Mouse (Mus musculus): ENCODE data around the gene Snrnp35.
"Not testable (repeated sequence)": the region's sequence is repeated elsewhere in the genome, so short reads cannot be mapped to it uniquely, and the experiment has no call there.

Gene Snrnp35

DNA sequence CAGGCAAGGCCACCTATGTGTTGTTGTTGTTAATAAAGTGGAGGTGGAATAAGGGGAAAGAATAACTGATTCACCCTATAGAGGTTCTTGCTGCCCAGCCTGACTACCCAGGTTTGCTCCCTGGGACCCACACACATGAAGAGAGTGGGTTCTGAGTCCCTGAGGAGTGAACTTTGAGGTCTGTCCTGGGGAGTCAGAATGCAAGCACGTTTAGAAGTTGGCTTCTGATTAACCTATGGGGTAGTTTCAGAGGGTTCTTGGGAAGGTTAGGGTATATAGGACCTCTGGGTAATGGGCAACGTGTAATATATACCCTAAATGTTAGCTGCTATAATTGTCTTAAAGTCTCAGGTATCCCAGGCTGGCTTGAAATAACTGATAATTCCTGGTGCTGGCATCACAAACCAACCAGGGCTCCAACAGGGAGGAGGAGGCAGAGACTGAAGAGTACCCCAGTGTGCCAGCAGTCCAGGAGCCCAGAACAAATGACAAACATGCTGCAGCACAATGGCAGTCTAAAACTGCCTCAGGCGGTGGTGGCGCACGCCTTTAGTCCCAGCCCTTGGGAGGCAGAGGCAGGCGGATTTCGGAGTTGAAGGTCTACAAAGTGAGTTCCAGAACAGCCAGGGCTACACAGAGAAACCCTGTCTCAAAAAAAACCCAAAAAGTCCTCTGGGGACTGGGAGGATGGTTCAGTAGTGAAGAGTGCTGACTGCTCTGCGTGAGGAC, 20.5 kb upstream of the Snrnp35 start:
- no peak for DNase-seq (ENCODE audit: low spot score)

DNA sequence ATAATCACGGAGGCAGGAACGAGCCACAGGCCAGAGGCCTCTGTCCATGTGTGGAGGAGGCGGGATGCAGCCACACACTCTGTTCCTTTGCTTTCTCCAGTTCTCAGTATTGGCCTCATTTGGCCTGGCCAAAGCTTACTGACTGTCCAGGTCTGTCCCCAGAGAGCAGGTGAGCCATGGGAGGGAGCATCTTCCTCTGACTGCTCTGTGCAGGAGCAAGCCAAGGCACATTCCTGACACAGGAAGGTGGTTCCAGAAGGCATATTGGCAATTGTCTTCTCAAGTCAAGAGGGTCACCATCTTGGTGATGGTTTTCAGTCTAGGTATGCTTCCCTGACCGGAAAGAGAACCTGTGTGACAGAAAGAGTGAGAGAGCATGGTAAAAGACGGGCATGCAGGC, 19.5 kb upstream of the Snrnp35 start:
- no peak for DNase-seq (ENCODE audit: low spot score)

DNA sequence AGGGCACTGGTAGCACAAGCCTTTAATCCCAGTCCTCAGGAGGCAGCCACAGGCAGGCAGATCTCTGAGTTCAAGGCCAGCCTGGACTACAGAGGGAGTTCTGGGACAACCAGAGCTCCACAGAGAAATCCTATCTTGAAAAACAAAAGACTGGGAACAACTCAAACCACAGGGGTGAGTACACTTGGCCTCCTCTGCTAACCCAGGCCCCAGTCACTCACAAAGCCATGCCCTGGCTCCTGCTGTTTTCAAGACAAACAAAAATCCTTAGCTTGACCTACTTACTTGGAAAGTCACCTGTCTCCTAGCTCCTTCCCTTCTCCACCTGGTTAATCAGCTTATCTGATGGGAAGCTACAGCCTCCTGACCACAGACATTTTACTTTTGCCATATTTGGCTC, 18.0 kb upstream of the Snrnp35 start:
- DNase-seq (ENCODE audit: low spot score), result no peak

DNA sequence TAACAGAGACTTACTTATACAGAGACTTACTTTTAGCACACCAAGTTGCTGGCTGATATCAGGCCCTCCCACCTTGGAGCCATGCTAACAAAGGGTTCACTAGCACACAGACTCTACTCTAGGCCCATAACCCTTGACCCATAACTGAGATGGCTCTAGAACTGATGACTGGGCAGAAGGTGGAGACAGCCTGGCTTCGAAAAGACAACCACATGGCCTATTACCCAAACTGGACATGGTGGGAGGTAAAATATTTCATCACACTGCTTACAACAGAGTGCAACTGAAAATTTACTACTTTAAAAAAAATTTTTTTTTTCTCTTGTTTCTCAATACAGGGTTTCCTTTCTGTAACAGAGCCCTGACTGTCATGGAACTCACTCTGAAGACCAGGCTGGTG, 15.2 kb upstream of the Snrnp35 start:
- DNase-seq (ENCODE audit: low spot score), result no peak

DNA sequence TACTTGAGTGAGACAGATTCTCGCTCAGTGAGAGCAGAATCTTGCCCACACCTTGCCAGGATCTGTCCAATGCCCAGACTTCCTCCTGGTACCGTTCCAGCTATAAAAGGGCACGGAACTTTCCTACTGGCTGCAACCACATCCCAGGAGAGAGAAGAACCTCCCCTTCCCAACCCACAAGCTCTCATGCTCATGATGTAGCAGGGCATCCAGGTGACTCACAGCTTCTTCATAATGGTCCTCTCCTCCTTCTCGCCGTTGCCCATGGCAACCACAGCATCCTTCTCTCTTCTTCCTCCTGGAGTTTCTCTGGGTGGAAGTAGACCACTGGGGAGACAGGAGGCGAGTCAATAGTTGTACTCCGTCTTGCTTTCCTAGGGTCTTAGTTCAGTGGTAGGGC, 14.6 kb upstream of the Snrnp35 start:
- DNase-seq (ENCODE audit: low spot score), result no peak

DNA sequence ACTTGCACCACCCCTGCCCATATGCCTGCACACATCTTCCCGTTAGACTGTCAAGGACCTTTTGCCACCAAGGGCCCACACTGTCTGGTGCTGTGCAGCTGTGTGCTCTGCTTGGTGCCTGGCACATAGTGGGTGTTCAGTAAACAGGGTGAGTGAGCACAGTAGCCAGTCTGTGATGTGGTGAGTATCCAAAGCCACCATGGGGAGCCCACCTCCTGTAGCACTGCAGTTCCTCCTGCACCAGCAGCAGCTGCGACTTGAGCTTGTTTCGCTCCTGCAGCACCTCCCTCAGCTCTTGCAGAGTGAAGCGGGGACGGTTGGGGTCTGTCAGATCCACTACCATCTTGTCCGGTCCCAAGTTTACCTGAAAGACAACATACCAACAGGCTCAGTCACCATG, 13.4 kb upstream of the Snrnp35 start:
- no peak for DNase-seq (ENCODE audit: low spot score)

DNA sequence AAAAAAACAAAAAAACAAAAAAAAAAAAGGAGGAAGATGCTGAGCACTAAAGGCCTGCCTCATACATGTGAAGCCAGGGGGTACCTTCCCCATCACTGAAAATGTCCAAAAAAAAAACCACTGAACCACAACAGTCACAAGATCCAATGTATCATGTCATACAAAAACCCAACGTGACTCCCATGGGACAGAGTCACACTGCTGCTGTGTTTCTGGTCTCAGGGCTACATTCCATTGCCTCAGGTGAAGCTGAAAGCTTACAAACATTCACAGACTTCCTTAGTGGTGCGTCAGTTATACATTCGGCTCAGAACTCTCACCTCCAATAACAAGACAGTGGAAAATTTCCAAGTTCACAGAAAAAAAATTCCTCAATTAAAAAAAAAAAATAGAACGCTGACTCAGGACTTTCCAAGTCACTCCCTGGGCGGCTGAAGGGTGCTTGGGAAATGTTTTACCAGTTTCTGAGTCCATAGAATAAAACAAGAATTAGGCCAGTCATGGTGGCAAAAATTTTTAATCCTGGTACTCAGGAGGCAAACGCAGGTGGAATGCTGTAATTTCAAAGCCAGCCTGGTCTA, 12.3 kb upstream of the Snrnp35 start:
- no peak for DNase-seq (ENCODE audit: low spot score)

DNA sequence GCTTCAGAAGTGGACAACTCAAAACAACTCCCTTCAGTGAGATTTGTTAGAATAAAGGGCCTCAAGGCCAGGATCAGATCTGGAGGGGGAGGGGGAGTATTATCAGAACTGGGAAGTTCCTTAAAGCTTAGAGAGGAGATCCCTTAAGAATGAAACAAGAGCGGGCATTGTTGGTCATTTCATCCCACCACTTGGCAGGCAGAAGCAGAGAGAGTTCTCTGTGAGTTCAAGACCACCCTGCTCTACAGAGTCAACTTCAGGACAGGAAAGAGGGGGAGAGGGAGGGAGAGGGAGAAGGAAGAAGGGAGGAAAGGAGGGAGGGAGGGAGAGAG, 4.1 kb upstream of the Snrnp35 start:
- no peak for DNase-seq (ENCODE audit: low spot score)

DNA sequence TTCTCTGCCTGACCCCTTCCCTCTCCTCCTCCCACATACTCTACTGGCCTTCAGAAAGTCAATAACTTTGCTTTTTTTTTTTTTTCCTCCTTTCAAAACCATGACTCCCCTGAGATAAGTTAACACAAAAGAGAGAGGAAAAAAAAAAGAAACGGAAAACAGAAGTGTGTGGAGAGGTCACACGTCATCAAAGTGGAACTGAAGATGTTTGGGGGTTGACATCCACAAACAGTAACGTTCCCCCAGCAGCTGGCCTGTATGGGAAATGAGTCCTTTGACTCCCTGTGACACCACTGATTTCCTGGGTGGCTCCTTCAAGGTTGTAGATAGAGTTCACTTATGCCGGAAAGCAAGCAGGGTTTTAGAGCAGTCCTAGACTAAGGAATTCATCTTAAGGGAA, 2.8 kb upstream of the Snrnp35 start:
- DNase-seq (ENCODE audit: low spot score), result no peak

DNA sequence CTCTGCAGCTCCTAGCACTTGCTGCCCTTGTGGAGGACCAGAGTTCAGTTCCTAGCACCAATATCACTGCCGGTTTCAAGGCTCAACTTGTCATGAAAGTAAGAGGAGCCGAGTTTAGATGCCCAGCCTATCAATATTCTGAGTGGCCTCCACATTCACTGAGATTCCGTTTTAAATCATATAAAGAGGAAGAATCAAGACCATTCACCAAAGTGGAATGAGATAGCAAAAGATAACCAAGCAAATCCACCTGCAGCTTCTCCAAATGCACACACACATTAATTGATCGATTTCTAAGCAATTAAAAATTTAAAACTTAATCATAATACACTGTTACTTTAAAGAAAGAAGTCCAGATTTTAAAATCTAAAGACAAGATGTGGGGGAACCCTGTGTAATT, 1.2 kb upstream of the Snrnp35 start:
- no peak for DNase-seq (ENCODE audit: low spot score)

DNA sequence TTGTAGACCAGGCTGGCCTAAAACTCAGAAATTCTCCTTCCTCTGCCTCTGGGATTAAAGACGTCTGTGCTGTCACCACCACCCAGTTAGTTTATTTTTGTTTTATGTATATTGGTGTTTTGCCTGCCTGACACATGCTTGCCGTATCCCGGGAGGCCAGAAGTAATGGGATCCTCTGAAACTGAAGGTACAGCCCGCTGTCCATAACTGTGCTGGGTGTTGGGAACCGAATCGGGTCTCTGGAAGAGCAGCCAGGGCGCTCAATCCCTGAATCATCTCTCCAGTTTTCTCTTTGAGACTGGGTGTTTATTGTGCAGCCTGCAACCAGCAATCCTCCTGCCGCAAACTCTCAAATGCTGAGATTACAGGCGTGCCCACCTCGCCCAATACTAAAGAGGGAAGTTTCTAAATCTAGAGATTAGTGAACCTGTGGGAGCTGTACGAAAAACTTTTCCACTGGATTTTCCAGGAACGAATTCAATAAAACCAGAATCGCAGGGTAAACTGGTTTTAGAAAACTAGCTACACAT, 433 bp upstream of the Snrnp35 start:
- DNase-seq (ENCODE audit: low spot score), result no peak

DNA sequence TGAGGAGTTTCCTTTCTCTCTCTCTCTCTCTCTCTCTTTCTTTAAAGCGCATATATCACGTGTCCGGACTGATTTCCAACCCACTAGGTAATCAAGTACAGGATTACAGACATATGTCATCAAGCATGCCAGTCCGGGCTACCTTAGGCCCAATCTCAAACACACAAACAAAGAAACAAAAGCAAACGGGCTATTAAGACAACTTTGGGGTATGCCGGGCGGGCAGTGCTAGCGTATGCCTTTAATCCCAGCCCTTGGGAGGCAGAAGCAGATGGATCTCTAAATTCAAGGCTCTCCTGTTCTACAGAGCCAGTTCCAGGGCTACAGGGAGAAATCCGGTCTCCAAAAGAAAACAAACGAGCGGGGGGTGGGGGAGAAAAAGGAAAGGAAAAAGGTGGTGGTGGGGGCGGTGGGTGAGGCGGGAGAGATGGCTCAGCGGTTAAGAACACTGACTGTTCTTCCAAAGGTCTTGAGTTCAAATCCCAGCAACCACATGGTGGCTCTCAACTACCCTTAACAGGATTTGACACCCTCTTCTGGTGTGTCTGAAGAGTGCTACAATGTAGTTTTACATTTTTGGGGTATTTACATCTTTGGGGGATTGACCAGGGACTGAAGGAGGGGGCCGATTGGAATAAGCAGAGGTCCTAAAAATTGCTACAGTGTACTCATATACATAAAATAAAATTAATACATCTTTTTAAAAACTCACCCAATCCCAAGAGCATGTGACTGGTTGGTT, 892 bp downstream of the Snrnp35 start:
- DNase-seq (ENCODE audit: low spot score), result no peak

DNA sequence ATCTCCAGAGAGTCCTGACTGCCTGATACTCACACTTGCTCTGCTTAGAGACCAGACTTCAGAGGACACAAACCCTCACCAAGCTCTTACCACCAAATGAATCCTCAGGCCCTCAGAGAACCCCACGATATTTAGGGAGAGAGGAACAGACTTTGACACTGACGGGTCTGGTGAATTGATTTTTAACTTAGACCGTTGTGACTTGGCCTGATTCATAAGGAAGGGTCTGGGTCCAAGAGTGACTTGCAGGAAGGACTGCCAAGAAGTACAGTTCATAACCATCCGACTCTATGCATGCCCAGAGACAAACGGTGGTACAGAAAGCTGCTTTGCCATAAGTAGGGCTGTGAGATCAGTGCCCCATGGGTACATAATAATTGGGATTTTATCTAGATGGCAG, 2.7 kb downstream of the Snrnp35 start:
- DNase-seq (ENCODE audit: low spot score), result no peak

DNA sequence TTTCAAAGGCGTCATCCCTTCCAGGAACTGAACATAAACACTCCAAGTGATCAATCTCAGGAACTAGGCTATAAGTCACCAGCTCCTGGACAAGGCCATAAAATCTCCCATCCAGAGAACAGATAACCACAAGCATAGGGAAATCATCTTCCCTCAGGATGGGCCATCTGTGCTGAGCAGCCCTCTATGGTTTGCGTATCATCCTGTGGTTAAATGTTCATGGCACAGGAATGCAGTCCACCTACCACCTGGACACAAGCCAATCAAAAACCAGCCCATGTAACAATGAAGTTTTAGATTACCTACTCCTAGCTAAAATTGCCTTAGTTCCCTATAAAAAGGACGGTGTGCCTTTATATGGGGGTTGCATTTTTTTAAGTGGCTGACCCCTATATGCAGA, 6.0 kb downstream of the Snrnp35 start:
- no peak for DNase-seq (ENCODE audit: low spot score)

DNA sequence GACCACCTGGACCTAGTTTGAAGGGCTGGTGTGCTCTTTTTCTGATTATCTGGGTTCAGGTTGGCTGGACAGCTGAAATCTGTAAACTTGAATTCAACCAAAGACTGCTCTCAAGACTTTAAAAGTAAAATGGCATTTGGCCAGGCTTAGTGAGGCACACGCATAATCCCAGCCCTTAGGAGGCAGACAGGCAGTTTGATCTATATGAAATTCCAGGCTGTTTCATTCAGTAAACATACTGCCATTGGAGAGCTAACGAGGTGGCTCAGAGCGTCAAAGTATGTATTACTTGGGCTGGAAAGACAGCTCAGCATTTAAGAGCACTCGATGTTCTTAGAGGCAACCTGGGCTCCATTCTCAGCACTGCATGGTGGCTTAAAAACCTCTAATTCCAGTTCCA, 8.8 kb downstream of the Snrnp35 start:
- no peak for DNase-seq (ENCODE audit: low spot score)

DNA sequence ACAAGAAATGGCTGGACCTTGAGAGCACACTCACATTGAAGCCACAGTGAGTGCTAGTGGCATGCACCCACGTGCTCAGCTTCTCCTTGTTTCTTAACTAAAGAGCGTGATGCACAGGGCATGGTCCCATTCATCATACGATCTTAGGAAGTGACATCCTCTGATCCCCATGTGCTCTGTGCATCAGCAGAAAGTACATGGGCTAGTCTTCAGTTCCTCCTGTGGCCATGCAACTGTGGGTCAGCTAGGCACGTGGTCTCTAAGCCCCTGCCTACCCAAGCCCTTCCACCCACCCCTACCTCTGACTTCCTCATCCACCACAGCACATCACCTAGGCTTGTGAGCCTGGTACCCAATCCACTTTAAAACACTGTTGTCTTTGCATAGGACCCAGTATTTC, 9.7 kb downstream of the Snrnp35 start:
- no peak for DNase-seq (ENCODE audit: low spot score)

DNA sequence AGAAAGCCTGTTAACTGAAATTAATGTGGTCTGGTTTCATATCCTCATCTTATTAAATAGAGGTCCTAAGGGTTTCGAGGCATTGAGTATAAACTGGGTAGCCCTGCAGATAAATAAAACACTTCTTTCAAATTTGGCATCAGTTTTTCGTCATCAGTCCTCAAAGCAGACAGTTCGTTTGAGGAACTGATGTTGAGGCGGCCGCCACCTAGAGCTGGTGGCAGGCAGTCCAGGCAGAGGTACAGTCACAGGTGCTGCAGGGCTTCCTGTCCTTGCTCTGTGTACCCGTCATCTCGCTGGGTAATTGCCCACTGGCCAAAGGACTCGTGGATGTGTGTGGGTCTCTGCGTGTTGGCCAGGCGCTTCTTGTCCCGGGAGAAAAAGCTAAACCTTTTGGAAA, 10.5 kb downstream of the Snrnp35 start:
- no peak for DNase-seq (ENCODE audit: low spot score)

DNA sequence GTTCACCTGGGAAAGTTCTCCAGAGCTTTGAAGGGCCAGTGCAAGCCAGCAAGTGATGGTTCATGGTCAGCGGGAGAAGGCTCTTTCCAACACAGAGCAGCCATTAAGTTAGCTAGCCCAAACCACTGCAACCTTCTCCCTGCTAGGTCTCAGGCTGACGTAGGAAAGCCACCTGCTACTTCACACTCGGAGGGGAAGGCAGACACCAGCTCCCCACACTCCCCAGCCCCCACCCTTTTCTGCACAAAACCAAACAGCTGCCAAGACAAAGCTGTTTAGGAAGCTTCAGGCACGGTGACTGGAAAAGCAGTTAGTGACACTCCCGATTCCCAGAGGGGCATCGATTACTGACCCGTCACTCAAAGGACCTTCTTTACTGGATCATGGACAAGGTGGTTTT, 12.6 kb downstream of the Snrnp35 start:
- DNase-seq (ENCODE audit: low spot score), result no peak

DNA sequence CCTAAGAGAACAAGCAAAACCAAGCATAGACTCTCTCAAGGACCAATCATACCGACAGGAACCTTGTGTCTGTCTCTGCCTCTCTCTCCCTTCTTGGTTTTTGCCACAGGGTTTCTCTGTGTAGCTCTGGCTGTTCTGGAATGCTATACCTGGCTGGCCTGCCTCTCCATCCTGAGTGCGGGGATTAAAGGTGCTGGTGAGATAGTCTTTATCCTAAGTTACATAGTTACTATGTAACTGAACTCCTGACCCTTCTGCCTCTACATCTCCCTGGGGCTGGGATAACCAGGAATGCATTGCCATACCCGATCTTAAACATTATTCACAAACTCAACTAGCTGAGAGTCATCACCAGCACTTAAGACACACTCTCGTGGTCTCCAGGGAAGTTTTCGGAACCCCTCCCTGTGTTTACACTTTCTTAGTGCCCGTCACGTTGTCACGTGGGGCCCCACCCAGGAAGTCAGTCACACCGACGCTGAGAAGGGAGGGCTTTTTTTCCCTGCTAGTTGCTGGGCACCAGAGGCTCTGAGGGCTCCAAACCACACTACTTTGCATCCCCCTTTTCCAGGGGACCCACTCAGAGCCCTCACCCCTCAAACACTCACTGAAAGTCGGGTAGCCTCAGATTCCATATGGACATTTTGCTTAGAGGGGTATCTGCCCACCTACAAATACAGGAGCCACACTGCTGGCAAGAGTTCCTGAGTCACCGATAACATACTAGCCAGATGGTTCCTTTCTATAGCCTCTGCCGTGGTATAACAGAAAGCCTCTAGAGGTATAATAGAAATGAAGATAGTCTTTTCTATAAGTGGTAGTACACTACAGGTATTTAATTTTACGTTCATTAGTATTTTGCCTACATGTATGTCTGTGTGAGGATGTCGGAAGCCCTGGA, 13.9 kb downstream of the Snrnp35 start:
- no peak for DNase-seq (ENCODE audit: low spot score)

DNA sequence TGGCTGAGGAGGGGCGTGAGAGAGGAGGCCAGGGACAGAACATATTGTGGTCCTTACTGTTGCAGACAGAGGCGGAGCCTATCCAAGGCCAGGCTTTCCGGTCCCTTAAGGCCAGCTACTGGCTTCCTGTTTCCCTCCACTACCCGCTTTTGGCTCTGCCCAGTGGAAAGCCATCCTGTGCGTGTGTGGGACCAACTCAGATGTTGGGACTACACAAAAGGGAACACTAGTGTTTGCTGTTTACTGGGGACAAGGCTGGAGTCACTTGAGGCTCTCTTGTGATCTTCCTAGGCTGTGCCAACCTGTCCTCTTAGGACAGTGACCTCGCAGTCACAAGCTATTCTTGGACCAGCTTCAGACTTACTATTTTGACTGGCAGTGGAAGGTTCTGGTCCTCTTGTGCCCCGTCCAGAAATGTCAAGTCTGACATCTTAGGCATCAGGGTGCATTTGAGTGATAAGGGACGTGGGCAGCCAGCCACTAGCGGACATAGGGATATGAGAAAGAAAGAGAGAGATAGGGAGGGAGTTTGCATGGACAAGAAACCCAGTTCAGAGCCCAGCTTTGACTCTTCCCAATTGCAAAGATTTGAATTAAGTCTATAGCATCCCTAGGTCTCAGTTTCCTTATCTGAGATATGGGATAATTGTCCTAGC, 15.4 kb downstream of the Snrnp35 start:
- DNase-seq (ENCODE audit: low spot score), result no peak

DNA sequence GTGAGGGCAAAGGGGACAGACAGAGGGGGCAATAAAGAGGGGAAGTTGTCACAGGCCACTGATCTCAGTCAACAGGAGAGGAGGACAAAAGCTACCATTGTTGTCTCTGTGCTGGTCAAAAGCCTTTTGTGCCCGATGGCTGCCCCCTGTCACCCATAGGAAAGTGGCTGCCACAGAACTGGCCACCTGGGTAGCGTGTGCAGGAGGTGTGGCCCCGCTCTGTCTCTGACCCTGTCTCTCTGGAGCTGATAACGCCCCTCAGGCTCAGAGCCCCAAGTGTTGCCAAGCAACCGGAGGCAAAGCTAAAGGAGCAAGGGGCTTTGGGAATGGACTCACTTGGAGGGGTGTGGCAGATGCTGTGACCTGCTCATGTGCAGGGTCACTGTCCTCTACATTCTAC, 16.1 kb downstream of the Snrnp35 start:
- DNase-seq (ENCODE audit: low spot score), result no peak

DNA sequence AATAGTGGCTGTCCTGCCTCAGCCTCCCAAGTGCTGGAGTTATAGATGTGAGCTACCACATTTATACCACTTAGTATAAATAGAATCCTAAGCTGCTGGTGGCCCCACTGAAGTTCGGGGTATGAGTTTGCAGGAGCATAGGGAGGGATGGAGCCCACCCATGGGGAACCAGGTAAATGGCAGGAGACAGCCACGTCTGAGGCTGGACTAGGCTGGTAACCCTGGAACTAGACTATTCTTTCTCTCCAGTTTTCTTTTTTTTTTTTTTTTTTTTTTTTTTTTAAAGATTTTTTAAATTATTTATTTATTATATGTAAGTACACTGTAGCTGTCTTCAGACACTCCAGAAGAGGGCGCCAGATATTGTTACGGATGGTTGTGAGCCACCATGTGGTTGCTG, 17.1 kb downstream of the Snrnp35 start:
- DNase-seq (ENCODE audit: low spot score), result not testable (repeated sequence)
